Mouse (Mus musculus): ENCODE results near the gene Grb2. TPM values are rescaled to one million over a fixed set of nuclear protein-coding genes. Genes with fewer than 3 reads are reported as not detected.
"Not testable (repeated sequence)": the region's sequence is repeated elsewhere in the genome, so short reads cannot be mapped to it uniquely, and the experiment has no call there.

The Grb2 gene
- polyA plus RNA-seq, 1 experiment from 2014 or later = 193 TPM

- Histone ChIP-seq H3K36me3 (ENCODE audit: control insufficient read depth, insufficient read depth, low read length) (peaks cover 9% of the 10 kb centered on the region), H3K27ac (ENCODE audit: low read depth, low read length) (no peak overlapping the region), H3K4me3 (ENCODE audit: low read length) (no peak overlapping the region), H3K4me1 (ENCODE audit: control insufficient read depth, insufficient read depth, low read depth, low read length) (no peaks in the 10 kb centered on the region; the same call in 1 of the 2 replicates), H3K4me2 (ENCODE audit: low read length) (no peak overlapping the region), H3K27me3 (replicated peaks; ENCODE audit: control insufficient read depth, insufficient read depth, low read length) (no peaks in the 10 kb centered on the region), H3K9me3 (ENCODE audit: control insufficient read depth, low read length) (no peaks in the 10 kb centered on the region), H3K9ac (ENCODE audit: low read depth, low read length) (no peak overlapping the region)
- 63% methylated on average over 6 of the region's 6 CpGs for WGBS
- no peak for ATAC-seq
These were observed 60.9 kb downstream of the Grb2 start for GRCm38 (mm10) chr11:115647459-115647858.

GRCm38 (mm10) chr11:115646439-115646838 lies 62.0 kb downstream of the Grb2 start:
- no peaks in the 10 kb centered on the region for H3K27me3 ChIP-seq (replicated peaks; ENCODE audit: control insufficient read depth, insufficient read depth, low read length)
- H3K36me3 ChIP-seq (ENCODE audit: control insufficient read depth, insufficient read depth, low read length) = peaks cover 9% of the 10 kb centered on the region; the same call in 1 of the 2 replicates
- no peak for ATAC-seq
- no peaks in the 10 kb centered on the region for H3K9me3 ChIP-seq (ENCODE audit: control insufficient read depth, low read length)
- no peak overlapping the region for H3K4me2 ChIP-seq (ENCODE audit: low read length)
- H3K27ac ChIP-seq (ENCODE audit: low read depth, low read length) = no peak overlapping the region
- no peak overlapping the region for H3K4me3 ChIP-seq (ENCODE audit: low read length)
- no peak overlapping the region for H3K9ac ChIP-seq (ENCODE audit: low read depth, low read length)
- H3K4me1 ChIP-seq (ENCODE audit: control insufficient read depth, insufficient read depth, low read depth, low read length) = no peaks in the 10 kb centered on the region; the same call in 1 of the 2 replicates
- WGBS = 92% methylated on average over 9 of the region's 9 CpGs

- H3K9me3 ChIP-seq (ENCODE audit: control insufficient read depth, low read length); H3K27ac ChIP-seq (ENCODE audit: low read depth, low read length); ATAC-seq; H3K9ac ChIP-seq (ENCODE audit: low read depth, low read length); H3K4me3 ChIP-seq (ENCODE audit: low read length); H3K4me1 ChIP-seq (ENCODE audit: control insufficient read depth, insufficient read depth, low read depth, low read length); H3K36me3 ChIP-seq (ENCODE audit: control insufficient read depth, insufficient read depth, low read length); H3K27me3 ChIP-seq (replicated peaks; ENCODE audit: control insufficient read depth, insufficient read depth, low read length); H3K4me2 ChIP-seq (ENCODE audit: low read length): not testable (repeated sequence)
- WGBS = 82% methylated on average over 14 of the region's 14 CpGs
These were observed 62.9 kb downstream of the Grb2 start for GRCm38 (mm10) chr11:115645498-115645897.

- Histone ChIP-seq H3K4me3 (ENCODE audit: low read length) (no peak overlapping the region), H3K27me3 (replicated peaks; ENCODE audit: control insufficient read depth, insufficient read depth, low read length) (no peaks in the 10 kb centered on the region), H3K9ac (ENCODE audit: low read depth, low read length) (no peak overlapping the region), H3K4me1 (ENCODE audit: control insufficient read depth, insufficient read depth, low read depth, low read length) (no peaks in the 10 kb centered on the region), H3K4me2 (ENCODE audit: low read length) (no peak overlapping the region), H3K27ac (ENCODE audit: low read depth, low read length) (no peak overlapping the region), H3K36me3 (ENCODE audit: control insufficient read depth, insufficient read depth, low read length) (peaks cover 9% of the 10 kb centered on the region; the same call in 1 of the 2 replicates), H3K9me3 (ENCODE audit: control insufficient read depth, low read length) (no peaks in the 10 kb centered on the region)
- no peak for ATAC-seq
- 95% methylated on average over 13 of the region's 13 CpGs for WGBS
These were observed 64.1 kb downstream of the Grb2 start for GRCm38 (mm10) chr11:115644308-115644707.

GRCm38 (mm10) chr11:115643265-115643664 lies 65.1 kb downstream of the Grb2 start:
- WGBS = 78% methylated on average over 10 of the region's 10 CpGs

GRCm38 (mm10) chr11:115642705-115643104 lies 65.7 kb downstream of the Grb2 start:
- peaks cover 5% of the 10 kb centered on the region; the same call in 1 of the 2 replicates for H3K36me3 ChIP-seq (ENCODE audit: control insufficient read depth, insufficient read depth, low read length)
- no peaks in the 10 kb centered on the region for H3K4me1 ChIP-seq (ENCODE audit: control insufficient read depth, insufficient read depth, low read depth, low read length)
- H3K4me3 ChIP-seq (ENCODE audit: low read length) = no peak overlapping the region
- no peak overlapping the region for H3K9ac ChIP-seq (ENCODE audit: low read depth, low read length)
- no peak overlapping the region for H3K27ac ChIP-seq (ENCODE audit: low read depth, low read length)
- H3K27me3 ChIP-seq (replicated peaks; ENCODE audit: control insufficient read depth, insufficient read depth, low read length) = no peaks in the 10 kb centered on the region
- H3K4me2 ChIP-seq (ENCODE audit: low read length) = no peak overlapping the region
- no peaks in the 10 kb centered on the region for H3K9me3 ChIP-seq (ENCODE audit: control insufficient read depth, low read length)
- 86% methylated on average over 2 of the region's 2 CpGs for WGBS
- ATAC-seq = no peak

More at GRCm38 (mm10) chr11:115643265-115643664, 65.1 kb downstream of the Grb2 start:
- Histone ChIP-seq H3K9me3 (ENCODE audit: control insufficient read depth, low read length) (no peaks in the 10 kb centered on the region), H3K9ac (ENCODE audit: low read depth, low read length) (no peak overlapping the region), H3K4me1 (ENCODE audit: control insufficient read depth, insufficient read depth, low read depth, low read length) (no peaks in the 10 kb centered on the region), H3K4me2 (ENCODE audit: low read length) (no peak overlapping the region), H3K36me3 (ENCODE audit: control insufficient read depth, insufficient read depth, low read length) (peaks cover 9% of the 10 kb centered on the region; the same call in 1 of the 2 replicates), H3K27me3 (replicated peaks; ENCODE audit: control insufficient read depth, insufficient read depth, low read length) (no peaks in the 10 kb centered on the region), H3K4me3 (ENCODE audit: low read length) (no peak overlapping the region), H3K27ac (ENCODE audit: low read depth, low read length) (no peak overlapping the region)
- no peak for ATAC-seq

- Histone ChIP-seq H3K4me1 (ENCODE audit: control insufficient read depth, insufficient read depth, low read depth, low read length) (no peaks in the 10 kb centered on the region), H3K4me3 (ENCODE audit: low read length) (no peak overlapping the region), H3K9me3 (ENCODE audit: control insufficient read depth, low read length) (no peaks in the 10 kb centered on the region), H3K27ac (ENCODE audit: low read depth, low read length) (no peak overlapping the region), H3K4me2 (ENCODE audit: low read length) (no peak overlapping the region), H3K36me3 (ENCODE audit: control insufficient read depth, insufficient read depth, low read length) (peaks cover 5% of the 10 kb centered on the region; the same call in 1 of the 2 replicates), H3K9ac (ENCODE audit: low read depth, low read length) (no peak overlapping the region), H3K27me3 (replicated peaks; ENCODE audit: control insufficient read depth, insufficient read depth, low read length) (no peaks in the 10 kb centered on the region)
- WGBS = 93% methylated on average over 4 of the region's 4 CpGs
- ATAC-seq = no peak
These were observed 66.7 kb downstream of the Grb2 start for GRCm38 (mm10) chr11:115641664-115642036.

GRCm38 (mm10) chr11:115640978-115641663 lies 67.3 kb downstream of the Grb2 start:
- 58% methylated on average over 14 of the region's 14 CpGs for WGBS
- H3K36me3 ChIP-seq (ENCODE audit: control insufficient read depth, insufficient read depth, low read length) = 0 out of 2 replicates have a peak, but pooled peaks cover 3% of the 10 kb centered on the region
- H3K27me3 ChIP-seq (replicated peaks; ENCODE audit: control insufficient read depth, insufficient read depth, low read length) = no peaks in the 10 kb centered on the region
- H3K4me3 ChIP-seq (ENCODE audit: low read length) = no peak overlapping the region
- no peak for ATAC-seq
- H3K4me1 ChIP-seq (ENCODE audit: control insufficient read depth, insufficient read depth, low read depth, low read length) = no peaks in the 10 kb centered on the region
- H3K27ac ChIP-seq (ENCODE audit: low read depth, low read length) = no peak overlapping the region
- H3K4me2 ChIP-seq (ENCODE audit: low read length) = no peak overlapping the region
- no peaks in the 10 kb centered on the region for H3K9me3 ChIP-seq (ENCODE audit: control insufficient read depth, low read length)
- no peak overlapping the region for H3K9ac ChIP-seq (ENCODE audit: low read depth, low read length)

- H3K4me1 ChIP-seq (ENCODE audit: control insufficient read depth, insufficient read depth, low read depth, low read length) = no peaks in the 10 kb centered on the region
- H3K9ac ChIP-seq (ENCODE audit: low read depth, low read length) = no peak overlapping the region
- no peak for ATAC-seq
- no peak overlapping the region for H3K4me2 ChIP-seq (ENCODE audit: low read length)
- WGBS = 88% methylated on average over 3 of the region's 4 CpGs
- H3K27me3 ChIP-seq (replicated peaks; ENCODE audit: control insufficient read depth, insufficient read depth, low read length) = no peaks in the 10 kb centered on the region
- no peak overlapping the region for H3K27ac ChIP-seq (ENCODE audit: low read depth, low read length)
- H3K9me3 ChIP-seq (ENCODE audit: control insufficient read depth, low read length) = no peaks in the 10 kb centered on the region
- H3K36me3 ChIP-seq (ENCODE audit: control insufficient read depth, insufficient read depth, low read length) = 0 out of 2 replicates have a peak, but pooled peaks cover 3% of the 10 kb centered on the region
- no peak overlapping the region for H3K4me3 ChIP-seq (ENCODE audit: low read length)
These were observed 68.0 kb downstream of the Grb2 start for GRCm38 (mm10) chr11:115640311-115640828.
